Mouse (Mus musculus) T-helper 2 cell (primary cell): ENCODE measurements around the gene Padi1.

Source experiments
- in situ Hi-C: fragments of 300-600 bp; cut with MboI, MseI; formaldehyde crosslinking; loops from one replicate; pipeline ENCODE4 v1.15.1; 2025; ENCODE audit warnings: high pct_unique_total_duplicates

The Padi1 gene

GRCm38 (mm10) chr4:140862036-140862650, 16.6 kb upstream of the Padi1 start:
- in situ Hi-C loops = no loop called here

- in situ Hi-C loops = no loop called here
These were observed 15.2 kb upstream of the Padi1 start for GRCm38 (mm10) chr4:140860767-140861147.

GRCm38 (mm10) chr4:140860125-140860766, 14.7 kb upstream of the Padi1 start:
- in situ Hi-C loops = no loop called here

GRCm38 (mm10) chr4:140859291-140859690, 13.7 kb upstream of the Padi1 start:
- in situ Hi-C loops = no loop called here

GRCm38 (mm10) chr4:140857813-140858212, 12.2 kb upstream of the Padi1 start:
- in situ Hi-C loops = no loop called here

- in situ Hi-C loops = no loop called here
These were observed 11.5 kb upstream of the Padi1 start for GRCm38 (mm10) chr4:140857041-140857440.

GRCm38 (mm10) chr4:140855151-140855550, 9.6 kb upstream of the Padi1 start:
- in situ Hi-C loops = no loop called here

- in situ Hi-C loops = no loop called here
These were observed 8.9 kb upstream of the Padi1 start for GRCm38 (mm10) chr4:140854455-140854864.

GRCm38 (mm10) chr4:140853626-140854025, 8.0 kb upstream of the Padi1 start:
- in situ Hi-C loops = no loop called here

GRCm38 (mm10) chr4:140849310-140849709, 3.7 kb upstream of the Padi1 start:
- in situ Hi-C loops = no loop called here

GRCm38 (mm10) chr4:140844991-140845390, 587 bp downstream of the Padi1 start:
- in situ Hi-C loops = no loop called here

- in situ Hi-C loops = no loop called here
These were observed 1.8 kb downstream of the Padi1 start for GRCm38 (mm10) chr4:140843670-140844280.

- in situ Hi-C loops = no loop called here
These were observed 2.7 kb downstream of the Padi1 start for GRCm38 (mm10) chr4:140842909-140843308.

GRCm38 (mm10) chr4:140837879-140838278, 7.7 kb downstream of the Padi1 start:
- in situ Hi-C loops = no loop called here

- in situ Hi-C loops = no loop called here
These were observed 9.2 kb downstream of the Padi1 start for GRCm38 (mm10) chr4:140836208-140836866.

- in situ Hi-C loops = no loop called here
These were observed 9.9 kb downstream of the Padi1 start for GRCm38 (mm10) chr4:140835682-140836081.

GRCm38 (mm10) chr4:140834327-140834934, 11.1 kb downstream of the Padi1 start:
- in situ Hi-C loops = no loop called here

- in situ Hi-C loops = no loop called here
These were observed 12.8 kb downstream of the Padi1 start for GRCm38 (mm10) chr4:140832821-140833220.

GRCm38 (mm10) chr4:140831808-140832207, 13.8 kb downstream of the Padi1 start:
- in situ Hi-C loops = no loop called here

- in situ Hi-C loops = no loop called here
These were observed 18.3 kb downstream of the Padi1 start for GRCm38 (mm10) chr4:140827237-140827636.

GRCm38 (mm10) chr4:140825942-140826341, 19.6 kb downstream of the Padi1 start:
- in situ Hi-C loops = no loop called here

- in situ Hi-C loops = loop anchor here (5.0 kb wide), 1 partner anchor 140 kb away; the partner anchor contains the start of gene Sdhb
These were observed 23.6 kb downstream of the Padi1 start for GRCm38 (mm10) chr4:140821988-140822387.
